Mouse (Mus musculus): ENCODE results near the gene Gucy2e. TPM values are rescaled to one million over a fixed set of nuclear protein-coding genes. Genes with fewer than 3 reads are reported as not detected.

The Gucy2e gene
- polyA plus RNA-seq, 1 experiment from 2014 or later, result 0.19 TPM

DNA sequence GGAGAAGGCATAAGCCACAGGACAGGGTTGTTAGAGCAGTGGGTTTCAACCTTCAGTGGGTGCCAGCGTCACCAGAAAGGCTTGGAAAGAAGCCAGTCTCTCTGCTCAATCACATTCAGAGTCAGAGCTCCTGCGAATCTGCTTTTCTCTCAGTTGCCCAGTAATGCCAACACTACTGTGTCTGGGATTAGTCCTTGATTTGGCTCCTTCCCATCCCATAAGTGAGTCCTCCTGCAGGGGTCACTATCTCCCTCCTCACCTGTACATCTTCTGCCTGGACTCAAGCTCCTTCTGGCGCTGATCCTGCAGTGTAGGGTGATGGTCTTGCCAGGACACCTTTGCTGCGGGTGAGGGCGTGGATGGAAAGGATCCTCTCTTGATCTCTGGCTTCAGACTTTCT is 40.1 kb downstream of the Gucy2e start:
- ATAC-seq (ENCODE audit: low FRiP score), result no peak
- Histone ChIP-seq H3K36me3 (replicated peaks) (no peaks in the 10 kb centered on the region), H3K4me2 (peak overlapping the region; percentile 42), H3K9me3 (no peaks in the 10 kb centered on the region), H3K27ac (no peak overlapping the region), H3K4me3 (replicated peaks) (peak overlapping the region; percentile 20), H3K4me1 (peaks cover 8% of the 10 kb centered on the region), H3K27me3 (peaks cover 32% of the 10 kb centered on the region), H3K9ac (peak overlapping the region; percentile 39; the same call in 1 of the 2 replicates)
- WGBS, result 8% methylated on average over 5 of the region's 5 CpGs

DNA sequence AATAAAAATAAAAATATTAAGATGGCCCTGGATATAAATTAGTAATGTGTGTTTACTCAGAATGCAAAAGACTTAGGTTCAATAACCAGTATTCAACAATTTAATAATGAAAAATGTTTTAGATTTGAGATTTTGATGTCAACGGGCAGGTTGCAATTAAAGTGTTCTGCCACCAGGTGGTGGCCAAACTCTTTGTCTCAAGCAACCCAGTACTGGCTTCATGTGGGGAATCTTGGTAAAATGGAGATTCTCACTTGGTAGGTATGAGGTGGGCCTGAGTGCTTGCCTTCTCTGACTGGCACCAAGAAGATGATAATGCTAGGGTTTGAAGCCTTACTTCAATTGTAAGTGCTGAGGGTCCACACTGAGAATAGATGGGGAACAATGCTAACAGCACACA is 44.0 kb downstream of the Gucy2e start:
- Histone ChIP-seq H3K27ac (no peak overlapping the region), H3K4me2 (no peak overlapping the region), H3K4me1 (peaks cover 8% of the 10 kb centered on the region), H3K9me3 (no peaks in the 10 kb centered on the region), H3K27me3 (peaks cover 21% of the 10 kb centered on the region), H3K4me3 (replicated peaks) (no peak overlapping the region), H3K9ac (no peak overlapping the region), H3K36me3 (replicated peaks) (no peaks in the 10 kb centered on the region)
- WGBS, result 7% methylated on average over 1 of the region's 1 CpGs
- ATAC-seq (ENCODE audit: low FRiP score), result no peak

GRCm38 (mm10) chr11:69185936-69186335 is 50.9 kb downstream of the Gucy2e start:
- H3K9me3 ChIP-seq, result no peaks in the 10 kb centered on the region
- H3K36me3 ChIP-seq (replicated peaks), result no peaks in the 10 kb centered on the region
- H3K9ac ChIP-seq, result no peak overlapping the region
- 83% methylated on average over 6 of the region's 6 CpGs for WGBS
- H3K4me2 ChIP-seq, result no peak overlapping the region
- no peak overlapping the region for H3K27ac ChIP-seq
- no peak overlapping the region for H3K4me3 ChIP-seq (replicated peaks)
- no peaks in the 10 kb centered on the region for H3K27me3 ChIP-seq
- no peak for ATAC-seq (ENCODE audit: low FRiP score)
- H3K4me1 ChIP-seq, result no peaks in the 10 kb centered on the region

GRCm38 (mm10) chr11:69185031-69185430 is 51.8 kb downstream of the Gucy2e start:
- H3K9me3 ChIP-seq, result no peaks in the 10 kb centered on the region
- no peak overlapping the region for H3K9ac ChIP-seq
- H3K36me3 ChIP-seq (replicated peaks), result no peaks in the 10 kb centered on the region
- H3K27ac ChIP-seq, result no peak overlapping the region
- no peak overlapping the region for H3K4me2 ChIP-seq
- H3K27me3 ChIP-seq, result no peaks in the 10 kb centered on the region
- 93% methylated on average over 5 of the region's 5 CpGs for WGBS
- no peaks in the 10 kb centered on the region for H3K4me1 ChIP-seq
- ATAC-seq (ENCODE audit: low FRiP score), result no peak
- H3K4me3 ChIP-seq (replicated peaks), result no peak overlapping the region

GRCm38 (mm10) chr11:69180120-69180519 is 56.7 kb downstream of the Gucy2e start:
- Histone ChIP-seq H3K27me3 (no peaks in the 10 kb centered on the region), H3K4me1 (no peaks in the 10 kb centered on the region), H3K9me3 (no peaks in the 10 kb centered on the region), H3K4me3 (replicated peaks) (no peak overlapping the region), H3K4me2 (no peak overlapping the region), H3K36me3 (replicated peaks) (no peaks in the 10 kb centered on the region), H3K9ac (no peak overlapping the region), H3K27ac (no peak overlapping the region)
- 89% methylated on average over 4 of the region's 4 CpGs for WGBS
- ATAC-seq (ENCODE audit: low FRiP score), result no peak

GRCm38 (mm10) chr11:69179512-69179911 is 57.3 kb downstream of the Gucy2e start:
- Histone ChIP-seq H3K4me3 (replicated peaks) (no peak overlapping the region), H3K4me2 (no peak overlapping the region), H3K27me3 (no peaks in the 10 kb centered on the region), H3K4me1 (no peaks in the 10 kb centered on the region), H3K27ac (no peak overlapping the region), H3K36me3 (replicated peaks) (no peaks in the 10 kb centered on the region), H3K9ac (no peak overlapping the region), H3K9me3 (no peaks in the 10 kb centered on the region)
- WGBS, result 58% methylated on average over 3 of the region's 3 CpGs
- ATAC-seq (ENCODE audit: low FRiP score), result no peak

DNA sequence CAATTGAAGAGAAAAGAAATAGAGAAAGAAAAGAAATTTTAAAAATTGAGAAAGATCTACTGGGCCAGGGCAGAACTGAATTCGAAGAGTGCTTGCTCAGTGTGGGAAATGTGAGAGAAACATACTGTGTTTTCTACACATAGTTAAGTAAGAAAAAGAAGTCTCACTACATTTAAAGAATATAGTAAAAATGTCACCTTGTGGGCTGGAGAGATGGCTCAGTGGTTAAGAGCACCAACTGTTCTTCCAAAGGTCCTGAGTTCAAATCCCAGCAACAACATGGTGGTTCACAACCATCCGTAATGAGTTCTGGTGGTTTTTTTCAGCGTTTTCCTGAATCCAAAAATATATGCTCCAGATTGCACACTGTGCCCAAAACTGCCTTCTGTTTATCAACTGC is 58.3 kb downstream of the Gucy2e start:
- Histone ChIP-seq H3K9ac (no peak overlapping the region), H3K36me3 (replicated peaks) (no peaks in the 10 kb centered on the region), H3K4me2 (no peak overlapping the region), H3K27me3 (no peaks in the 10 kb centered on the region), H3K27ac (no peak overlapping the region), H3K4me1 (no peaks in the 10 kb centered on the region), H3K4me3 (replicated peaks) (no peak overlapping the region), H3K9me3 (no peaks in the 10 kb centered on the region)
- 84% methylated on average over 3 of the region's 3 CpGs for WGBS
- ATAC-seq (ENCODE audit: low FRiP score), result no peak

DNA sequence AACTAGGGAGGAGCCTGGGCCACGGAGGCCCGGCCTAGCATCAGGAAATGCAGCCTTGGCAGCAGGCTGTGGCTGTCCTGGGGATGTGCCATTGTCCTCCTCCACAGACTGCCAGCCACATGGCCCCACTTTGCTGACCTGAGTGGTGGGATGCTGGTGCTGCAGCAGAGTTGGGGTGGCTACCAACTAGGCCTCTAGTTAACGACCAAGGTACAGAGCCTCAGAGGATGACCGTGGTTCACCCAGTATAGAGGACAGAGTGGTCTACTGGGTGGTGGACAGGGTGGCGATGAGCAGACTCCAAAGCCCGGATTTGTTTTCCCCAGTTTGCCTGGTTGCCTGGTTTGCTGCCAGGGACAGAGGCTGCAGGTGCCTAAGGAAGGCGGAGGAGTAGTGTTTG is 62.1 kb downstream of the Gucy2e start:
- Histone ChIP-seq H3K4me3 (replicated peaks) (no peak overlapping the region), H3K36me3 (replicated peaks) (no peaks in the 10 kb centered on the region), H3K27me3 (peaks cover 5% of the 10 kb centered on the region; the same call in 1 of the 2 replicates), H3K9ac (no peak overlapping the region), H3K27ac (no peak overlapping the region), H3K4me2 (no peak overlapping the region), H3K4me1 (no peaks in the 10 kb centered on the region; the same call in 1 of the 2 replicates), H3K9me3 (no peaks in the 10 kb centered on the region)
- WGBS, result 87% methylated on average over 7 of the region's 7 CpGs
- ATAC-seq (ENCODE audit: low FRiP score), result no peak

GRCm38 (mm10) chr11:69172606-69173005 is 64.2 kb downstream of the Gucy2e start:
- no peak for ATAC-seq (ENCODE audit: low FRiP score)

GRCm38 (mm10) chr11:69171626-69172025 is 65.2 kb downstream of the Gucy2e start:
- Histone ChIP-seq H3K27me3 (peaks cover 5% of the 10 kb centered on the region; the same call in 1 of the 2 replicates), H3K4me1 (no peaks in the 10 kb centered on the region; the same call in 1 of the 2 replicates), H3K36me3 (replicated peaks) (no peaks in the 10 kb centered on the region), H3K9me3 (no peaks in the 10 kb centered on the region), H3K27ac (no peak overlapping the region), H3K4me2 (no peak overlapping the region), H3K9ac (no peak overlapping the region), H3K4me3 (replicated peaks) (no peak overlapping the region)
- WGBS, result 32% methylated on average over 7 of the region's 7 CpGs
- ATAC-seq (ENCODE audit: low FRiP score), result no peak

More at GRCm38 (mm10) chr11:69172606-69173005, 64.2 kb downstream of the Gucy2e start:
- Histone ChIP-seq H3K36me3 (replicated peaks) (no peaks in the 10 kb centered on the region), H3K9me3 (no peaks in the 10 kb centered on the region), H3K4me3 (replicated peaks) (no peak overlapping the region), H3K4me2 (no peak overlapping the region), H3K27ac (no peak overlapping the region), H3K9ac (no peak overlapping the region), H3K27me3 (peaks cover 5% of the 10 kb centered on the region; the same call in 1 of the 2 replicates), H3K4me1 (no peaks in the 10 kb centered on the region; the same call in 1 of the 2 replicates)
- WGBS, result 91% methylated on average over 2 of the region's 2 CpGs

GRCm38 (mm10) chr11:69169313-69169712 is 67.5 kb downstream of the Gucy2e start:
- no peaks in the 10 kb centered on the region; the same call in 1 of the 2 replicates for H3K4me1 ChIP-seq
- ATAC-seq (ENCODE audit: low FRiP score), result no peak
- H3K4me2 ChIP-seq, result no peak overlapping the region
- no peaks in the 10 kb centered on the region for H3K9me3 ChIP-seq
- peaks cover 16% of the 10 kb centered on the region for H3K27me3 ChIP-seq
- 88% methylated on average over 12 of the region's 12 CpGs for WGBS
- H3K4me3 ChIP-seq (replicated peaks), result no peak overlapping the region
- H3K36me3 ChIP-seq (replicated peaks), result no peaks in the 10 kb centered on the region
- no peak overlapping the region for H3K9ac ChIP-seq
- H3K27ac ChIP-seq, result no peak overlapping the region
